Mouse (Mus musculus) hindbrain, embryonic 12.5 days (tissue): ENCODE results near the gene Supt3. TPM values are rescaled to one million over a fixed set of nuclear protein-coding genes. Genes with fewer than 3 reads are reported as not detected.

Experiments used
- ATAC-seq: fragments of 200-750 bp; cut with Nextera tagmentation; 2 replicates; pipeline ENCODE4 v1.8.0; 2017; ENCODE audit warnings: moderate TSS enrichment; ENCODE audit not compliant: low FRiP score
- H3K27ac ChIP-seq: fragments of 300-500 bp; sonication (generic); 2 replicates; pipeline ENCODE4 v1.5.1; 2016; ENCODE audit warnings: mild to moderate bottlenecking
- H3K27me3 ChIP-seq: fragments of 300-500 bp; sonication (generic); 2 replicates; pipeline ENCODE4 v1.6.1; 2016; ENCODE audit warnings: mild to moderate bottlenecking
- H3K36me3 ChIP-seq: fragments of 300-500 bp; sonication (generic); 2 replicates; pipeline ENCODE4 v1.6.1; 2016; ENCODE audit warnings: mild to moderate bottlenecking
- H3K4me1 ChIP-seq: fragments of 300-500 bp; sonication (generic); 2 replicates; pipeline ENCODE4 v1.6.1; 2016
- H3K4me2 ChIP-seq: fragments of 300-500 bp; sonication (generic); replicated peaks from 2 replicates; pipeline ENCODE4 v1.6.1; 2016; ENCODE audit warnings: mild to moderate bottlenecking
- H3K4me3 ChIP-seq: fragments of 300-500 bp; sonication (generic); 2 replicates; pipeline ENCODE4 v1.5.1; 2016; ENCODE audit warnings: mild to moderate bottlenecking
- H3K9ac ChIP-seq: fragments of 300-500 bp; sonication (generic); 2 replicates; pipeline ENCODE4 v1.6.1; 2016; ENCODE audit warnings: mild to moderate bottlenecking, moderate library complexity
- H3K9me3 ChIP-seq: fragments of 300-500 bp; sonication (generic); replicated peaks from 2 replicates; pipeline ENCODE4 v1.6.1; 2016; ENCODE audit warnings: mild to moderate bottlenecking
- WGBS: fragments of 180-500 bp; shearing (Covaris S2); methylation state at CpG from one replicate; pipeline ENCODE4 v1.1.7; 2016; 5-methylcytosine and 5-hydroxymethylcytosine counted together
- polyA plus RNA-seq: library from polyadenylated mRNA; unstranded; fragments of >200 nt; fragmentation: Nextera tagmentation; extraction: Ambion mirVana; gene quantifications from 2 replicates; pipeline ENCODE4 v1.2.1, GENCODE M21; 2016

Supt3 gene
- polyA plus RNA-seq, 1 experiment from 2014 or later = 26.2 TPM

DNA sequence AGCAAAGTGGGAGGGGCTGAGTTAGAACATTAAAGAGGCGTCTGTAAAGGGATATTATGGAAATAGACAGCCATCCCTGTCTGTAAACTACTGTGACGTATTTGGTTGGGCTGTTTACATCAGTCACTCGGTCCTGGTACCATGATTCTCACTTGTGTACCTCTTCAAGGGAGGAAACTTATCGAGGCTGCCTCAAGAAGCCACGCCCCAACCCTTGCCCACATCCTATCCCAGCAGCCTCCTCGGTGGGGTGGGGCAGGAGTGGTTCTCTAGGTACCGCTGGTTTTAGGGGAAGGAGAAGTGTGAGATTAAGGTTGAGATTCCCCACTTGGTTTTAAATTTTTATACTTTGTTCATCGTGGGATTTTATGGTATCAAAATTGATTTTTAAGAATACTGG lies 31.6 kb upstream of the Supt3 start:
- WGBS = 94% methylated on average over 8 of the region's 8 CpGs
- Histone ChIP-seq H3K9me3 (no peaks in the 10 kb centered on the region), H3K36me3 (no peaks in the 10 kb centered on the region), H3K27me3 (peaks cover 7% of the 10 kb centered on the region), H3K4me3 (no peak overlapping the region), H3K4me2 (no peak overlapping the region), H3K27ac (no peak overlapping the region), H3K9ac (no peak overlapping the region), H3K4me1 (no peaks in the 10 kb centered on the region)
- ATAC-seq = no peak

DNA sequence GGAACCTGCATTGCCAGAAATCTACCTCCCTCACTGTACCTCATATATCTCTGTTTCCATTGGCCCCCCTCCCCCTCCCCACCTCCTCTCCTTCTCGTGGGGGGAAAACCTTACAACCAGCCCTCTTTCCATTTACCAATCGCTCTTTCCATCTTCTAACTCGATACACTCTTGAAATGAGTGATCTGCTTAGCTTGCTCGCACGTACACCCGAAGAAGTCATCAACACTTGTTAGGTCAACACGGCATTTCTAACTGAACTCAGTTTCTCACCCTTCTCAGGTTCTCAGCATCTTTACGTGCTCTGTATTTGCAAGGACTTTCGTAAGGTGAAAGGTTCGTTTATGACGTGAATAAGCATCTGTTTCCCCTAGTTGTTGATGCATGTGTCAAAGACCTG lies 10.6 kb upstream of the Supt3 start:
- Histone ChIP-seq H3K4me2 (no peak overlapping the region), H3K27ac (no peak overlapping the region), H3K36me3 (no peaks in the 10 kb centered on the region), H3K4me3 (no peak overlapping the region), H3K4me1 (no peaks in the 10 kb centered on the region), H3K9ac (no peak overlapping the region), H3K27me3 (no peaks in the 10 kb centered on the region), H3K9me3 (no peaks in the 10 kb centered on the region)
- no peak for ATAC-seq
- WGBS = 88% methylated on average over 11 of the region's 11 CpGs

DNA sequence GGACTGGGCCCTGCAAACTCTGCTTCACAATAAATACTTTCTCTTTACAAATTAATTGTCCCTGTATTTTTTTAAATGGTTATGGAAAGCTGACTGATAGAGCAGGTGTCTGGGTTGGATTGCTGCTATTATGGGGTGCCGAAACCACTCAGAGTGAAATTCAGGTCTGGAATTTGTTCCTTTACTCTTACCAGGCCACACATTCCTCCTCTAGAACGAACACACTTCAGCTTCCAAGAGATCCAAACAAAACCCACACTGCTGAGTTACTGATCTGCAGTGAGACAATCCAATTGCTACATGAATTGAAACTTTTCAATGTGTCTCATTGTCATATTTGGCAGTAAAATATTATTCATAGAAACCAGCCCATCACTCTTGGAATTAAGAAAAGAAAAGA lies 10.0 kb upstream of the Supt3 start:
- Histone ChIP-seq H3K4me2 (no peak overlapping the region), H3K4me1 (no peaks in the 10 kb centered on the region), H3K27me3 (no peaks in the 10 kb centered on the region), H3K27ac (no peak overlapping the region), H3K4me3 (no peak overlapping the region), H3K9me3 (no peaks in the 10 kb centered on the region), H3K9ac (no peak overlapping the region), H3K36me3 (no peaks in the 10 kb centered on the region)
- ATAC-seq = no peak
- WGBS = 64% methylated on average over 2 of the region's 2 CpGs

DNA sequence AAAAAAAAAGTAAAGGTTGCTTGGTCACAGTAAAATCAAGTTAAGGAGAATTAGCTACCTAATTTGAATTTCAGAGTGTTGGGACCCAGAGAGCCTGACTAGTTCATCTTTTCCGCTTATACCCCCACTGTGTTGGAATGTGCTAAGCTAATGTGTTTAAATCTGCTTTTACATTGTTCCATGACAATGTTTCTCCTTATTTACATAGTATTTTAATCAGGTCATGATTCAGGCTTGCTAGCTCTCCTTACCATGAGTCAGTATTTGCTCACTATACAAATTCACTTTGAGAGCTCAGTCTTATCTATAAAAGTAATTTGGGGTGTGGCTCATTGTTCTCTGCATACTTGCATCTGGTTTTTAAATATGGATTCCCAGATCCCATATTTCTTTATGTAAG lies 9.6 kb upstream of the Supt3 start:
- H3K27me3 ChIP-seq = no peaks in the 10 kb centered on the region
- no peak overlapping the region for H3K4me3 ChIP-seq
- H3K27ac ChIP-seq = no peak overlapping the region
- H3K4me2 ChIP-seq = no peak overlapping the region
- no peak for ATAC-seq
- no peaks in the 10 kb centered on the region for H3K9me3 ChIP-seq
- no peak overlapping the region for H3K9ac ChIP-seq
- H3K4me1 ChIP-seq = no peaks in the 10 kb centered on the region
- H3K36me3 ChIP-seq = no peaks in the 10 kb centered on the region
- WGBS = 71% methylated on average over 1 of the region's 1 CpGs

DNA sequence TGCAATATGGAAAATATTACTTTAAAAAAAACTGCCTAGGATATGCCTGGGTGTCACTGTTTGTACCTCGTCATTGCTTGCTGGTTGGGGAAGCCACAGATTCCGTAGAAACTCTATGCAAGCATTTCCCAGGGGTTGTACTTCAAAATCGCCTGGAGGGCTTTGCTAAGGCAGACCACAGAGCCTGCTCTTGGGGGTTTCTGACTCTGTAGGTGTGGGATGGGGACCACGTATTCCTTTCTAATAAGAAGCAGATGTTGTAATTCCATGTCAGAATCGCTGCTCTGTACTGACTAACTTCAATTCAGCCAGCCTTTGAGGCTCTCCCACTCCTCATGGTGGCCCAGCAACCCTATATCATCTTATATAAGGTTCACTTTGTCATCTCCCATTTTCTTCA lies 8.4 kb upstream of the Supt3 start:
- Histone ChIP-seq H3K4me3 (no peak overlapping the region), H3K27ac (no peak overlapping the region), H3K36me3 (no peaks in the 10 kb centered on the region), H3K9me3 (no peaks in the 10 kb centered on the region), H3K9ac (no peak overlapping the region), H3K4me1 (no peaks in the 10 kb centered on the region), H3K4me2 (no peak overlapping the region), H3K27me3 (no peaks in the 10 kb centered on the region)
- 62% methylated on average over 5 of the region's 5 CpGs for WGBS
- no peak for ATAC-seq

DNA sequence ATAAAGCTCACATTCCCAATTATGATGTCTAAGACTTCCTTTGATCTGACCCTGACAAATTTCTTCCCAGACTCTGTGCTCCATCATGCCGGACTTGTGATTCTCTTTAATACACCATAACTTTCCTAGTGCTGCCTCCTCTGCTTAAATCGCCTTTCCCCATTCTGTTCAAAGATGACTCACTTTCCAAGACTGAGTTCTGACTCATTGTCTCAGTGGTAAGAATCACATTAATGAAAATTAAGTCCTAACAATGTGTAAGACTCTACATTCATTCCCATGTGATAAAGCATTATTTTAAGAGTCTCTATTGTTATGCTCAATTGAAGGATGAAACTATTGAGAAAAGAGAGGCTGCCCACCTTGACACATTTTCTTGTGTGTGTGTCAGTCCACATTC lies 6.1 kb upstream of the Supt3 start:
- no peak for ATAC-seq
- WGBS = 91% methylated on average over 2 of the region's 2 CpGs
- no peak overlapping the region for H3K27ac ChIP-seq

DNA sequence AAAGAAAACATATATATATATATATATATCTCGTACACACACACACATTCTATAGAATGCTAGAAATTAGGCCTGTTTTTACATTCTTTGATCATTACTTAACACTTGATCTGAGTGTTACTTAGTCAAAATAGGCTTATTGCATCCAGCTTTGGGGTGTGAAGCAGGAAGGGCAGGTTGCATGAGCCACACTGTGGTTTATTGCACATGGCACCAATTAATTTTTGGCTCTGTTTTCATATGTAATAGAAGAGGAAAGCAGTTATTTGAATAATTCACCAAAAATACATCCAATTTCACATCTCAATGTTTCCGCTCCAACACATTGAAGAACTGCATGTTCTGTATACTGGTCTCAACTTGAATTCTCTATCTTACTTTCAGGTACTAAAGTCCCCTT lies 4.4 kb upstream of the Supt3 start:
- no peaks in the 10 kb centered on the region for H3K9me3 ChIP-seq
- H3K4me1 ChIP-seq = no peaks in the 10 kb centered on the region
- no peaks in the 10 kb centered on the region for H3K36me3 ChIP-seq
- H3K27ac ChIP-seq = no peak overlapping the region
- H3K27me3 ChIP-seq = no peaks in the 10 kb centered on the region
- H3K4me3 ChIP-seq = no peak overlapping the region
- ATAC-seq = no peak
- no peak overlapping the region for H3K4me2 ChIP-seq
- H3K9ac ChIP-seq = no peak overlapping the region
- 86% methylated on average over 2 of the region's 2 CpGs for WGBS

More for the DNA sequence above, 6.1 kb upstream of the Supt3 start:
- Histone ChIP-seq H3K4me2 (no peak overlapping the region), H3K36me3 (no peaks in the 10 kb centered on the region), H3K9me3 (no peaks in the 10 kb centered on the region), H3K9ac (no peak overlapping the region), H3K27me3 (no peaks in the 10 kb centered on the region), H3K4me1 (no peaks in the 10 kb centered on the region), H3K4me3 (no peak overlapping the region)

DNA sequence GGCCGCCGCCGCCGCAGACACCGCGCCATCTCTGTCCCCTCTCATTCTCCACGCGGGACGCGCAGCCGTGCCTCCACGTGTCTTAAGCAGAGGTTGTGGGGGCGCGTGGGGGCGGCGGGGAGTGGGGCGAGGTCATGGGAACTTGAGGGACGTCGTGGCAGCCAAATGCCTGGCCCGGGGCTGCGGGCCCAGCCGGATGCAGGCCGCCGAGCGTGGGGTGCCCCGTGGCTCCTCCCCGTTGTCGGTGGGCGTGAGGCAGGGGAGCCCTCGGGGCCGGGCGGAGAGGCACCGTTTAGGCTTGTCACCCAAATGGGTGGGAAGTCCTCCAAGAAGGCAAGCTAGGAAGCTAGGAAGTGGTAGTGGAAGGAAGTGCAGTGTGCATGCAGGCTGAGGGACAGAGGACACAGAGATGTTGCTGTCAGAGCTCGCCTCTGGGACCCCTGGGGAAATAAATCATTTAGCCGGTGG lies 419 bp downstream of the Supt3 start:
- under 1% methylated on average over 35 of the region's 35 CpGs for WGBS
- peak; percentile 86 for ATAC-seq
- H3K36me3 ChIP-seq = no peaks in the 10 kb centered on the region

DNA sequence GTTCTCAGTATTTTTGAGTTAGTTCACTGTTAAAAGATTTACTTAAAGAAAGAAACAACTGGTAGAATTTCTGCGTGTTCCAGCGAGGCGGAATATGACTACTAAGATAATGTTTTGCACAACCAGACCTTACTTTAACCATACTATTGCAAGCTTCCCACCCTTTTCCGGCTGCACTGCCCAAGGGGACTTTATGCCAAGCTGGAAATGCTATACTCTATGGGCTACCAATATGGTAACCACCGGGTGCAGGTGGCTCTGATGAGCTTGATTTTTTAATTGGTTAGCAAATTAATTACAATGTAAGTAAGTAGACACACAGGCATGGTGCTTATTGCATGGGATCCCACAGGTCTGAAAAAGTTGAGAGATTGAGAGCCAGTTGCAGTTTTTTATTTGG lies 1.2 kb downstream of the Supt3 start:
- 64% methylated on average over 5 of the region's 5 CpGs for WGBS
- Histone ChIP-seq H3K9me3 (no peaks in the 10 kb centered on the region), H3K36me3 (no peaks in the 10 kb centered on the region), H3K4me3 (peak overlapping the region; percentile 77; the same call in 1 of the 2 replicates), H3K4me2 (peak overlapping the region; percentile 76), H3K4me1 (peaks cover 7% of the 10 kb centered on the region), H3K9ac (no peak overlapping the region), H3K27me3 (no peaks in the 10 kb centered on the region), H3K27ac (0 out of 2 replicates have a peak overlapping the region, but pooled peaks have one; percentile 88)
- ATAC-seq = no peak

More for the DNA sequence above, 419 bp downstream of the Supt3 start:
- Histone ChIP-seq H3K9ac (peak overlapping the region; percentile 90), H3K4me2 (peak overlapping the region; percentile 76), H3K27ac (peak overlapping the region; percentile 88), H3K4me3 (peak overlapping the region; percentile 77), H3K9me3 (no peaks in the 10 kb centered on the region), H3K4me1 (peaks cover 7% of the 10 kb centered on the region), H3K27me3 (no peaks in the 10 kb centered on the region)

DNA sequence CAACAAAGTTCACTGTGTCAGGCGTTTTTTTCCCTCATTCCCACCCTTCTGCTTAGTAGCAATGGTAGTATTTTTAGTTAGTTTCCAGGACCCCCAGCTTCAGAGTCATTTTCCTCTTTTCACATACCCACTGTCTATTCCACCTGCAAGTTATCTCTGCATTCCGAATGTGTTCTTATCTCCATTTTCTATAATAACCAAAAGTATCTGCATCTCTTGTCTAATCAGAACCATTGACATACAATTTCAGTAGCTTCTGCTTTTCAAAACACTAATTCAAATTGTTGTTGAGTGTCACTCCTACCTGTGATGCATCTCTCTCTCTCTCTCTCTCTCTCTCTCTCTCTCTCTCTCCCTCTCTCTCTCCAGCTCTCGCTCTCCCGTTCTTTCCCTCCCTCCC lies 3.4 kb downstream of the Supt3 start:
- H3K9ac ChIP-seq = no peak overlapping the region
- ATAC-seq = no peak
- H3K9me3 ChIP-seq = no peaks in the 10 kb centered on the region
- no peak overlapping the region for H3K4me2 ChIP-seq
- 60% methylated on average over 4 of the region's 4 CpGs for WGBS
- no peaks in the 10 kb centered on the region for H3K27me3 ChIP-seq
- no peak overlapping the region for H3K4me3 ChIP-seq
- H3K27ac ChIP-seq = no peak overlapping the region
- peaks cover 7% of the 10 kb centered on the region for H3K4me1 ChIP-seq
- H3K36me3 ChIP-seq = no peaks in the 10 kb centered on the region

DNA sequence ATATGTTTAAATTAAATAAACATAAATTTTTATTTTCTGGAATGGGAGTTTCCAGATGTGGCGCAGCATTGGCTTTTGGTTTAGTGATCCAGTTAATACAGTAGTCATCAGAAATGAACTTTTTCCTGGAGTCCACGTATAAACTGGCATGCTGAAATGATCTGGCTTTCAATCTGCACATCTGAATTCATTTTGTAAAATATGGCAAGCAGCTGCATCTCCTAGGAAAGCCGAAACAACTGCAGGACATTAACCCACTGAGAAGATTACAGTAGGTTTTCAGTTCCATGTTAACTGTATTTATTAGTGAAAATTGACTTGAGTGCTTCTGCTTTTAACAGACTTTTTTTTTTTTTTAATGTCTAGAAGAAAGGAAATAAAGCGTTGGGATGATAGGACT lies 5.4 kb downstream of the Supt3 start:
- no peaks in the 10 kb centered on the region for H3K9me3 ChIP-seq
- H3K4me3 ChIP-seq = no peak overlapping the region
- 84% methylated on average over 4 of the region's 4 CpGs for WGBS
- H3K27ac ChIP-seq = no peak overlapping the region
- H3K4me1 ChIP-seq = peaks cover 7% of the 10 kb centered on the region
- ATAC-seq = no peak
- H3K27me3 ChIP-seq = no peaks in the 10 kb centered on the region
- no peak overlapping the region for H3K9ac ChIP-seq
- H3K4me2 ChIP-seq = no peak overlapping the region
- H3K36me3 ChIP-seq = no peaks in the 10 kb centered on the region

DNA sequence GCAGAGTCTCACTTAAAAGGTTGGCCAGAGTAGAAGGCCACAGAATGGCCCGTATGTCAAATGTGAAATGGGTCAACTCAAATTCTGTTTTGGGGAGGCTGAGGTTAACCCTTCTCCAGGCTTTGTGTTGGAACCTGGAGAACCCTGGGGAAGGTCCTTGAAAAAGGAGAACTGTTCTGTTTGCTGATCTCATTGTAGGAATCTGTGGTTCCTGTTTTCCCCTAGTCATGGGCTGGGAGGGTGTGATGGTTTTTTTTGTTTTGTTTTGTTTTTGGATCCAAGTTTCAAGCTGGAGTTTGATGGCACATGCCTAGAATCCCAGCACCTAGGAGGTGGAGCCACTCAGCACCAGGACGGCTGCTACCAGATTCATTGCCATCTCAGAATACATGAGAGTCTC lies 6.2 kb downstream of the Supt3 start:
- Histone ChIP-seq H3K4me3 (no peak overlapping the region), H3K27ac (no peak overlapping the region), H3K27me3 (no peaks in the 10 kb centered on the region), H3K9ac (no peak overlapping the region), H3K9me3 (no peaks in the 10 kb centered on the region), H3K36me3 (no peaks in the 10 kb centered on the region), H3K4me1 (peaks cover 1% of the 10 kb centered on the region), H3K4me2 (no peak overlapping the region)
- no peak for ATAC-seq
- 85% methylated on average over 2 of the region's 2 CpGs for WGBS

DNA sequence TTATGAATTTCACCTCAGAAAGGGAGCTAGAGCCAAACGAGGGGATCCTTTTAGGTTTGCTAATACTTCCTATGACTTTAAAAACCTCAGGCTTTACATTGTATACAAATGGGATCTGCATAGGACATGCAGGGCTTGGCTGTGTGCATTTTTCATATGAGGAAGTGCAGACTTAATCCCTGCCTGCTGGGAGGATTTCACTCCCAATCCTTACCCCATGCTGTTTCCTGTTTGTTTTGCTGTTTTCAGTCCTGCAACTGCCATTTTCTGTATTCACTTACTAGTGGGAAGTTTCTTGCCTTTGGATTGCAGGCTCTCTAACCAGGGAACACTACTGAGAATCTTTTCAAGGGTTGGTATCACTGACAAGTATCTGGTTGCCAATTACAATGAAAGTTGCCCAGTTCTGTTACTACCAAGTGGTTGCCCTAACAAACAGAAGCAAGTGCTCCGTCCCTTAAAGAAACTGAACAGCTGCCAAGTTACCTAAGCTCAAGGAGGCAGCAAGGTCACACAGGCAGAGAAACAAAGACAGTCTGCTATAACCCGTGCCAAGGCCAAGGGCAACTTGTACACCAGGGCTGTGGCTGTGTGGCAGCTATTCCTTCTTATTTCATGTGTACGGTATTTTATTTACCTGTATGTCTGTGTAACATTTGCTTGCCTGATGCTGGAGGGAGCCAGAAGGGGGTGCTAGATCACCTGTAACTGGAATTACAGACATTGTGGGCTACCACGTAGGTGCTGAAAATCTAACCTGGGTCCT lies 12.2 kb downstream of the Supt3 start:
- H3K36me3 ChIP-seq = peaks cover 4% of the 10 kb centered on the region
- H3K9me3 ChIP-seq = no peaks in the 10 kb centered on the region
- H3K27ac ChIP-seq = no peak overlapping the region
- H3K4me1 ChIP-seq = no peaks in the 10 kb centered on the region
- no peak overlapping the region for H3K9ac ChIP-seq
- H3K4me3 ChIP-seq = no peak overlapping the region
- 71% methylated on average over 5 of the region's 5 CpGs for WGBS
- no peaks in the 10 kb centered on the region for H3K27me3 ChIP-seq
- no peak for ATAC-seq
- H3K4me2 ChIP-seq = no peak overlapping the region
